Mouse (Mus musculus): ENCODE results near the gene Fgfr2. TPM values are rescaled to one million over a fixed set of nuclear protein-coding genes. Genes with fewer than 3 reads are reported as not detected.

The Fgfr2 gene
- polyA plus RNA-seq, 1 experiment from 2014 or later, result 93.6 TPM

DNA sequence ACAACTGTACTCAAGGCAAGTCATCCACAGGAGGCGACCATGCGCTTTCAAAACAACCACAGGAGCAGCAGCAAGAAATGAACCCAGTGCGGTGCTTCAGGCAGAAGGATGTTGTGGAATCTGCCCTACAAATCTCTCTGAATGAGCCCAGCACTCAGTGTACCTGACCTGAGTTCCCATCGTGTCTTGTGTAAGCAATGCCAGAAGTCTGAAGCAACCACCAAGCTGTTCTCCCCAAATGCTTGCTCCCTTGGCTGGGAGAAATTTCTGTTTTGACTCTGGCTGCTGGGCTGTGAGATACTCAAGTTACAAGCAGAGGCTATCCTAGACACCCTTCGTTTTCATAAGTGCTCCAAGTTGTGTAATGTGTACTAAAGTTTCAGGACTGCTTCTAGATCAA, 517.5 kb downstream of the Fgfr2 start:
- Histone ChIP-seq H3K9ac (ENCODE audit: low read length) (no peak overlapping the region), H3K4me3 (ENCODE audit: low read depth, low read length) (no peak overlapping the region), H3K27me3 (ENCODE audit: control insufficient read depth, insufficient read depth, low read length) (peaks cover 27% of the 10 kb centered on the region), H3K9me3 (ENCODE audit: control insufficient read depth, low read length) (no peaks in the 10 kb centered on the region), H3K4me2 (ENCODE audit: low read depth, low read length, severe bottlenecking) (no peak overlapping the region), H3K27ac (ENCODE audit: low read depth, low read length) (no peak overlapping the region), H3K4me1 (replicated peaks; ENCODE audit: control insufficient read depth, insufficient read depth, low read length) (peaks cover 3% of the 10 kb centered on the region; the same call in 1 of the 2 replicates), H3K36me3 (ENCODE audit: control insufficient read depth, insufficient read depth, low read length) (no peaks in the 10 kb centered on the region)
- 61% methylated on average over 5 of the region's 5 CpGs for WGBS
- DNase-seq (ENCODE audit: low spot score) (no peak), ATAC-seq (replicated peaks; ENCODE audit: low FRiP score) (no peak)

- DNase-seq (ENCODE audit: low spot score) (no peak), ATAC-seq (replicated peaks; ENCODE audit: low FRiP score) (no peak)
- Histone ChIP-seq H3K27ac (ENCODE audit: low read depth, low read length) (no peak overlapping the region), H3K9ac (ENCODE audit: low read length) (no peak overlapping the region), H3K4me2 (ENCODE audit: low read depth, low read length, severe bottlenecking) (no peak overlapping the region), H3K36me3 (ENCODE audit: control insufficient read depth, insufficient read depth, low read length) (no peaks in the 10 kb centered on the region), H3K27me3 (ENCODE audit: control insufficient read depth, insufficient read depth, low read length) (peaks cover 35% of the 10 kb centered on the region), H3K4me3 (ENCODE audit: low read depth, low read length) (no peak overlapping the region), H3K9me3 (ENCODE audit: control insufficient read depth, low read length) (no peaks in the 10 kb centered on the region), H3K4me1 (replicated peaks; ENCODE audit: control insufficient read depth, insufficient read depth, low read length) (peaks cover 3% of the 10 kb centered on the region; the same call in 1 of the 2 replicates)
- 91% methylated on average over 4 of the region's 4 CpGs for WGBS
These were observed 518.4 kb downstream of the Fgfr2 start for GRCm38 (mm10) chr7:132604720-132605119.

DNA sequence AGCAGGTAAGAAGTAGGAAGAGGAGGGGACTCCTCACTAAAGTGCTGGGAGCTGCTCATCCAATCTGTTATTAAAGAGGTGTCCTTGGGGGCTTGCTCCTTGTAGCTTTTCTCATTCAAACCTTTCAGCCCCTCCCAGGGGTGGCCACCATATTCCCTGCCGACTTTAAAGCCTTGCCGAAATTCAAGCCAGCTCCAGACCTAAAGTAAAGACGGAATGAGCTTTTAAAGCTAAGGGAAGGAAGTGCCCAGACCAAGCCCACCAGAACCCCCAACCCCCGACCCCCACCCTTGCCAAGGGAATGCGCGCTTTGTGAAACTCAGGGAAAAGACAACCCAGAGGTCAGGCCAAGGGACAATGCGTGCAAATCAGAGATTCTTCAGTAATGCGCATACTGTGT, 522.2 kb downstream of the Fgfr2 start:
- no peak for ATAC-seq (replicated peaks; ENCODE audit: low FRiP score)

GRCm38 (mm10) chr7:132600026-132600425, 523.1 kb downstream of the Fgfr2 start:
- ATAC-seq (replicated peaks; ENCODE audit: low FRiP score) (no peak; the same call in 1 of the 2 replicates), DNase-seq (ENCODE audit: low spot score) (no peak)
- Histone ChIP-seq H3K27ac (ENCODE audit: low read depth, low read length) (no peak overlapping the region), H3K4me1 (replicated peaks; ENCODE audit: control insufficient read depth, insufficient read depth, low read length) (peaks cover 9% of the 10 kb centered on the region; the same call in 1 of the 2 replicates), H3K36me3 (ENCODE audit: control insufficient read depth, insufficient read depth, low read length) (no peaks in the 10 kb centered on the region), H3K9ac (ENCODE audit: low read length) (no peak overlapping the region), H3K27me3 (ENCODE audit: control insufficient read depth, insufficient read depth, low read length) (peaks cover 77% of the 10 kb centered on the region), H3K4me2 (ENCODE audit: low read depth, low read length, severe bottlenecking) (peak overlapping the region; percentile 73), H3K9me3 (ENCODE audit: control insufficient read depth, low read length) (no peaks in the 10 kb centered on the region), H3K4me3 (ENCODE audit: low read depth, low read length) (peak overlapping the region; percentile 33)
- WGBS, result 3% methylated on average over 9 of the region's 9 CpGs

More for the DNA sequence above, 522.2 kb downstream of the Fgfr2 start:
- H3K27ac ChIP-seq (ENCODE audit: low read depth, low read length), result no peak overlapping the region
- no peak overlapping the region for H3K9ac ChIP-seq (ENCODE audit: low read length)
- H3K4me2 ChIP-seq (ENCODE audit: low read depth, low read length, severe bottlenecking), result no peak overlapping the region
- WGBS, result 4% methylated on average over 8 of the region's 8 CpGs
- H3K9me3 ChIP-seq (ENCODE audit: control insufficient read depth, low read length), result no peaks in the 10 kb centered on the region
- H3K36me3 ChIP-seq (ENCODE audit: control insufficient read depth, insufficient read depth, low read length), result no peaks in the 10 kb centered on the region
- H3K4me3 ChIP-seq (ENCODE audit: low read depth, low read length), result no peak overlapping the region
- DNase-seq (ENCODE audit: low spot score), result no peak
- H3K4me1 ChIP-seq (replicated peaks; ENCODE audit: control insufficient read depth, insufficient read depth, low read length), result peaks cover 9% of the 10 kb centered on the region; the same call in 1 of the 2 replicates
- H3K27me3 ChIP-seq (ENCODE audit: control insufficient read depth, insufficient read depth, low read length), result peaks cover 71% of the 10 kb centered on the region

GRCm38 (mm10) chr7:132599071-132599975, 523.8 kb downstream of the Fgfr2 start, which contains the start of gene Nkx1-2:
TSS of gene Nkx1-2 (minus strand) at chr7:132599637.
- Histone ChIP-seq H3K4me2 (ENCODE audit: low read depth, low read length, severe bottlenecking) (peak within 1 kb of the TSS; percentile 73), H3K27ac (ENCODE audit: low read depth, low read length) (no peak within 1 kb of the TSS), H3K9me3 (ENCODE audit: control insufficient read depth, low read length) (no peaks in the 10 kb centered on the region), H3K9ac (ENCODE audit: low read length) (no peak within 1 kb of the TSS), H3K27me3 (ENCODE audit: control insufficient read depth, insufficient read depth, low read length) (peaks cover 80% of the 10 kb centered on the region), H3K4me1 (replicated peaks; ENCODE audit: control insufficient read depth, insufficient read depth, low read length) (peaks cover 9% of the 10 kb centered on the region; the same call in 1 of the 2 replicates), H3K36me3 (ENCODE audit: control insufficient read depth, insufficient read depth, low read length) (no peaks in the 10 kb centered on the region), H3K4me3 (ENCODE audit: low read depth, low read length) (peak within 1 kb of the TSS; percentile 33)
- under 1% methylated on average over 50 of the region's 52 CpGs for WGBS
- ATAC-seq (replicated peaks; ENCODE audit: low FRiP score), result no peak; the same call in 1 of the 2 replicates
- DNase-seq (ENCODE audit: low spot score), result peak; percentile 71

- Histone ChIP-seq H3K9ac (ENCODE audit: low read length) (0 out of 2 replicates have a peak overlapping the region, but pooled peaks have one; percentile 17), H3K27me3 (ENCODE audit: control insufficient read depth, insufficient read depth, low read length) (peaks cover 74% of the 10 kb centered on the region), H3K27ac (ENCODE audit: low read depth, low read length) (no peak overlapping the region), H3K9me3 (ENCODE audit: control insufficient read depth, low read length) (no peaks in the 10 kb centered on the region), H3K4me2 (ENCODE audit: low read depth, low read length, severe bottlenecking) (peak overlapping the region; percentile 57), H3K4me1 (replicated peaks; ENCODE audit: control insufficient read depth, insufficient read depth, low read length) (peaks cover 9% of the 10 kb centered on the region; the same call in 1 of the 2 replicates), H3K4me3 (ENCODE audit: low read depth, low read length) (peak overlapping the region; percentile 38), H3K36me3 (ENCODE audit: control insufficient read depth, insufficient read depth, low read length) (no peaks in the 10 kb centered on the region)
- ATAC-seq (replicated peaks; ENCODE audit: low FRiP score) (no peak), DNase-seq (ENCODE audit: low spot score) (peak; percentile 67)
- WGBS, result under 1% methylated on average over 60 of the region's 60 CpGs
These were observed 525.7 kb downstream of the Fgfr2 start for GRCm38 (mm10) chr7:132597251-132598041.

DNA sequence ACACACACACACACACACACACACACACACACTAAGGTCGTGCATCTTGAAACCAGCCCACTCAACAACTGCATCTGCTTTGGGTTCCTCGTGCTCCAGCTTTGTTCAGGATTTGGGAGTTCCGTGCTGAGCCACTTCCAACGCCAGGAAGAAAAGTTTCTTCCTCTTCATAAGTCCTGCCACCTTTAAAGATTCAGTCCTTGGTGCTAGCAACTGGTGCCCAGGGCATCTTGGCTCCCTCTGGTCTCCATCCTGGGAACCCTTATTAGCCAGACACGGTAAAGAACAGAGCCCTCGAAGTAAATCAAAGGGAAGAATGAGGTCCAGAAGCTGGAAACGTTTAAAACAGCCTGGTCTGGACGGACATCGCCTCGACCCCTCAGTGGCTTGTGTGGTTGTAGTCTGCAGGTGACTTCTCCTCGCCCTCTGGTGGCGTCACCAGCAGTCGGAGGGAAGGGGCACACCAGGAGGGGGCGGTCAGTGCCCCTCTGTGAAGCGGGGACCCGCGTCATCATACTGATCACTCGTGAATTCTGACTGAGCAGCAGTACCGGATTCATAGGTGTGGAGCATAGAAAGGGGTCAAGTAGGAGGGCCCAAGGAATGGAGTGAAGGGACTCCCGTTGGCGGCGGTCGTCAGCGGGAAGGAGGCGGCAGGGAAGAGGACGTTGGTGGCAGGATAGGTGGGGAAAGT, 526.4 kb downstream of the Fgfr2 start:
- no peak for ATAC-seq (replicated peaks; ENCODE audit: low FRiP score)
- peaks cover 67% of the 10 kb centered on the region for H3K27me3 ChIP-seq (ENCODE audit: control insufficient read depth, insufficient read depth, low read length)
- peak overlapping the region; percentile 57 for H3K4me2 ChIP-seq (ENCODE audit: low read depth, low read length, severe bottlenecking)
- H3K9me3 ChIP-seq (ENCODE audit: control insufficient read depth, low read length), result no peaks in the 10 kb centered on the region
- H3K9ac ChIP-seq (ENCODE audit: low read length), result no peak overlapping the region
- H3K4me1 ChIP-seq (replicated peaks; ENCODE audit: control insufficient read depth, insufficient read depth, low read length), result peaks cover 9% of the 10 kb centered on the region; the same call in 1 of the 2 replicates
- DNase-seq (ENCODE audit: low spot score), result no peak
- H3K4me3 ChIP-seq (ENCODE audit: low read depth, low read length), result peak overlapping the region; percentile 38
- WGBS, result 3% methylated on average over 26 of the region's 26 CpGs
- no peaks in the 10 kb centered on the region for H3K36me3 ChIP-seq (ENCODE audit: control insufficient read depth, insufficient read depth, low read length)
- H3K27ac ChIP-seq (ENCODE audit: low read depth, low read length), result no peak overlapping the region

- H3K9me3 ChIP-seq (ENCODE audit: control insufficient read depth, low read length), result no peaks in the 10 kb centered on the region
- no peak overlapping the region for H3K4me2 ChIP-seq (ENCODE audit: low read depth, low read length, severe bottlenecking)
- ATAC-seq (replicated peaks; ENCODE audit: low FRiP score) (no peak), DNase-seq (ENCODE audit: low spot score) (no peak)
- H3K27ac ChIP-seq (ENCODE audit: low read depth, low read length), result no peak overlapping the region
- no peak overlapping the region for H3K4me3 ChIP-seq (ENCODE audit: low read depth, low read length)
- H3K4me1 ChIP-seq (replicated peaks; ENCODE audit: control insufficient read depth, insufficient read depth, low read length), result peaks cover 9% of the 10 kb centered on the region; the same call in 1 of the 2 replicates
- no peaks in the 10 kb centered on the region for H3K36me3 ChIP-seq (ENCODE audit: control insufficient read depth, insufficient read depth, low read length)
- 82% methylated on average over 3 of the region's 3 CpGs for WGBS
- peaks cover 57% of the 10 kb centered on the region for H3K27me3 ChIP-seq (ENCODE audit: control insufficient read depth, insufficient read depth, low read length)
- H3K9ac ChIP-seq (ENCODE audit: low read length), result no peak overlapping the region
These were observed 527.4 kb downstream of the Fgfr2 start for GRCm38 (mm10) chr7:132595787-132596186.
